Mouse (Mus musculus): Measurements from ENCODE around the gene Gfpt1. TPM values are rescaled to one million over a fixed set of nuclear protein-coding genes. Genes with fewer than 3 reads are reported as not detected.

Gfpt1 gene
- polyA plus RNA-seq, 1 experiment from 2014 or later: 17.5 TPM

DNA sequence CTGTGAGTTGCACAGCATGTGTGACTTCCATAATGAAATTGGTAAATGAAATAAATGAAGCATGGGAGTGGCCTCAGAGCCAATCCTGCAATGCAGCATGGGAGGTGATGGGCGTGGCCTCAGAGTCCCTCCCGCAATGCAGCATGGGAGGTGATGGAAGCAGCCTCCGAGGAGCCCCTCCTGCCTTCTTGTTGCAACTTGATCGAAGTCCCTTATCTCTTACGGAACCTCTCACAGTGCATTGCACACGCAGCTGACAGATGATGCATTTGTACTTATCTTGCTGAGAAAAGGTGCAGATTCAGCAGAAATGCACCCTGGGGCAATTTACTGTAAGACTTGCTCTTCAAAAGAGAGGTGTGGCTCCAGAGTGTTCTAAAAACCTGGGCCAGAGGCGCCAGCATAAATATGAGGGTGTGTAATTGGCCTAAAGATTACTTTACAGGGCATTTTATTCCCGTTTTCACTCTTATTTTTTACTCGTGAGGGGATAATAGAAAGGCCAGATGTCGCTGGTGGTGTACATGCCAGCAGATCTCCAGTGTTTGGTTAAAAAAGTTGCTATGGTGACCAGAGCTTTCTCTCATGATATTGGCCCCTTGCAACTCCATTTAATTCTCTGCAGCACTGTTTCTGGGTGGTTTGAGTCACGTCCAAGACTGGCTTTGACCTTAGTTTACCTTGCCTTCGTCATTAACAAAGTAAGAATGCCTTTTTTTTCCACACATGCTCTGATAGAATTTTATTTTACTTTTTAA lies 97.3 kb downstream of the Gfpt1 start:
- 60% methylated on average over 12 of the region's 12 CpGs for WGBS
- TF ChIP-seq CTCF (IDR thresholded peaks at IDR 0.05; ENCODE audit: low read depth): no peak
- Histone ChIP-seq H3K27ac (ENCODE audit: low read depth, low read length) (no peak overlapping the region), H3K9me3 (ENCODE audit: control insufficient read depth) (no peaks in the 10 kb centered on the region), H3K4me3 (ENCODE audit: low read depth, low read length) (no peak overlapping the region), H3K4me1 (replicated peaks; ENCODE audit: control insufficient read depth, insufficient read depth, low read length) (no peaks in the 10 kb centered on the region), H3K27me3 (replicated peaks; ENCODE audit: control insufficient read depth, insufficient read depth, low read length) (no peaks in the 10 kb centered on the region), H3K36me3 (ENCODE audit: control insufficient read depth, insufficient read depth) (peaks cover 4% of the 10 kb centered on the region; the same call in 1 of the 2 replicates), H3K9ac (ENCODE audit: low read depth, low read length) (no peak overlapping the region), H3K4me2 (replicated peaks; ENCODE audit: low read depth) (no peak overlapping the region)
- ATAC-seq: no peak

Other genes with a start within 250 kb of the Gfpt1 start
- 541 and 578 TPM in 2 replicates for gene Anxa4, start 249.3 kb upstream of the Gfpt1 start, polyA plus RNA-seq (2015; fragmentation: Nextera tagmentation; extraction: Ambion mirVana)
- gene Aak1, start 193.3 kb upstream of the Gfpt1 start, polyA plus RNA-seq (2015; fragmentation: Nextera tagmentation; extraction: Ambion mirVana): 5.7 and 7.2 TPM in 2 replicates
- gene Nfu1, start 33.6 kb upstream of the Gfpt1 start, polyA plus RNA-seq (2015; fragmentation: Nextera tagmentation; extraction: Ambion mirVana): 75.6 and 81.8 TPM in 2 replicates
- gene D6Ertd527e, start 61.9 kb downstream of the Gfpt1 start, polyA plus RNA-seq (2015; fragmentation: Nextera tagmentation; extraction: Ambion mirVana): 0.18 and 0.25 TPM in 2 replicates